Mouse (Mus musculus) CD4-positive, CD25-positive, alpha-beta regulatory T cell, adult 4 months (primary cell): Measurements from ENCODE around the gene Olfr930. TPM values are rescaled to one million over a fixed set of nuclear protein-coding genes. Genes with fewer than 3 reads are reported as not detected.

Source experiments
- ATAC-seq: one replicate; pipeline ENCODE4 v1.8.0; 2017
- polyA plus RNA-seq, 2 experiments: library from polyadenylated mRNA; unstranded; fragments of 100-300 nt; shearing (Covaris generic); gene quantifications; one replicate each; pipeline ENCODE4 v1.2.1; 2017

Gene Olfr930
- polyA plus RNA-seq = not detected

- ATAC-seq = no peak
Observed at GRCm38 (mm10) chr9:38929509-38929908, at the start of gene Olfr930. Gene Olfr930, plus strand, starts transcription at chr9:38929809.

GRCm38 (mm10) chr9:38953401-38954123, 24.0 kb downstream of the Olfr930 start:
- ATAC-seq = no peak

GRCm38 (mm10) chr9:38954124-38954416, 24.5 kb downstream of the Olfr930 start:
- no peak for ATAC-seq

- no peak for ATAC-seq
Observed at GRCm38 (mm10) chr9:38972013-38972412, 42.4 kb downstream of the Olfr930 start, which contains the start of gene Olfr933. Gene Olfr933, plus strand, starts transcription at chr9:38972313.

Other genes starting within 250 kb of the Olfr930 start
- gene Olfr919, start 226.1 kb upstream of the Olfr930 start, polyA plus RNA-seq = not detected
- 10 to 100 TPM; 26.5 to 31.3 TPM for gene Vwa5a, start 211.5 kb upstream of the Olfr930 start, polyA plus RNA-seq
- gene Olfr920, start 177.5 kb upstream of the Olfr930 start, polyA plus RNA-seq = under 1 TPM; 0.09 to 0.23 TPM
- not detected for gene Olfr921, start 156.7 kb upstream of the Olfr930 start, polyA plus RNA-seq
- not detected for gene Olfr922, start 115.2 kb upstream of the Olfr930 start, polyA plus RNA-seq
- not detected for gene Olfr923, start 103.3 kb upstream of the Olfr930 start, polyA plus RNA-seq
- not detected for gene Olfr924, start 85.4 kb upstream of the Olfr930 start, polyA plus RNA-seq
- gene Olfr26, start 74.7 kb upstream of the Olfr930 start, polyA plus RNA-seq = not detected
- gene Olfr926, start 52.7 kb upstream of the Olfr930 start, polyA plus RNA-seq = not detected
- gene Olfr933, start 42.5 kb downstream of the Olfr930 start, polyA plus RNA-seq = not detected
- not detected for gene Olfr934, start 58.5 kb downstream of the Olfr930 start, polyA plus RNA-seq
- not detected for gene Olfr935, start 69.9 kb downstream of the Olfr930 start, polyA plus RNA-seq
- gene Olfr146, start 93.6 kb downstream of the Olfr930 start, polyA plus RNA-seq = not detected
- gene Olfr937, start 135.1 kb downstream of the Olfr930 start, polyA plus RNA-seq = not detected
- not detected for gene Olfr938, start 149.1 kb downstream of the Olfr930 start, polyA plus RNA-seq
- not detected for gene Olfr27, start 198.3 kb downstream of the Olfr930 start, polyA plus RNA-seq
- not detected for gene Olfr943, start 236.5 kb downstream of the Olfr930 start, polyA plus RNA-seq